Mouse (Mus musculus) midbrain, embryonic 13.5 days (tissue): ENCODE results near the gene Mip. TPM values are rescaled to one million over a fixed set of nuclear protein-coding genes. Genes with fewer than 3 reads are reported as not detected.
A peak's percentile ranks its signal among the peaks of the same experiment; 100 is the strongest.
"Not testable (repeated sequence)": the region's sequence is repeated elsewhere in the genome, so short reads cannot be mapped to it uniquely, and the experiment has no call there.

Experiments used
- ATAC-seq: fragments of 200-750 bp; cut with Nextera tagmentation; 2 replicates; pipeline ENCODE4 v1.8.0; 2017; ENCODE audit warnings: mild to moderate bottlenecking, moderate TSS enrichment, moderate library complexity
- H3K27ac ChIP-seq: fragments of 300-500 bp; sonication (generic); 2 replicates; pipeline ENCODE4 v1.5.1; 2015; ENCODE audit warnings: inconsistent platforms, mild to moderate bottlenecking, moderate library complexity
- H3K27me3 ChIP-seq: fragments of 300-500 bp; sonication (generic); 2 replicates; pipeline ENCODE4 v1.6.1; 2015; ENCODE audit warnings: mild to moderate bottlenecking, inconsistent platforms
- H3K36me3 ChIP-seq: fragments of 300-500 bp; sonication (generic); 2 replicates; pipeline ENCODE4 v1.6.1; 2015; ENCODE audit warnings: mild to moderate bottlenecking, inconsistent platforms
- H3K4me1 ChIP-seq: fragments of 300-500 bp; sonication (generic); replicated peaks from 2 replicates; pipeline ENCODE4 v1.6.1; 2015; ENCODE audit warnings: inconsistent platforms
- H3K4me2 ChIP-seq: fragments of 300-500 bp; sonication (generic); replicated peaks from 2 replicates; pipeline ENCODE4 v1.6.1; 2015; ENCODE audit warnings: moderate library complexity, mild to moderate bottlenecking, inconsistent platforms
- H3K4me3 ChIP-seq: fragments of 300-500 bp; sonication (generic); replicated peaks from 2 replicates; pipeline ENCODE4 v1.5.1; 2015; ENCODE audit warnings: mild to moderate bottlenecking, inconsistent platforms
- H3K9ac ChIP-seq: fragments of 300-500 bp; sonication (generic); replicated peaks from 2 replicates; pipeline ENCODE4 v1.6.1; 2015; ENCODE audit warnings: mild to moderate bottlenecking, inconsistent platforms
- H3K9me3 ChIP-seq: fragments of 300-500 bp; sonication (generic); 2 replicates; pipeline ENCODE4 v1.6.1; 2016; ENCODE audit warnings: mild to moderate bottlenecking, inconsistent platforms
- WGBS: fragments of 180-500 bp; shearing (Covaris S2); methylation state at CpG from one replicate; pipeline ENCODE4 v1.1.7; 2015; 5-methylcytosine and 5-hydroxymethylcytosine counted together
- polyA plus RNA-seq: library from polyadenylated mRNA; unstranded; fragments of >200 nt; fragmentation: Nextera tagmentation; extraction: Ambion mirVana; gene quantifications from 2 replicates; pipeline ENCODE4 v1.2.1, GENCODE M21; 2015

Mip gene
- polyA plus RNA-seq, 1 experiment from 2014 or later = 0.16 TPM

- H3K9ac ChIP-seq = no peak overlapping the region
- no peaks in the 10 kb centered on the region for H3K9me3 ChIP-seq
- 88% methylated on average over 4 of the region's 4 CpGs for WGBS
- H3K4me2 ChIP-seq = no peak overlapping the region
- ATAC-seq = no peak
- H3K4me3 ChIP-seq = no peak overlapping the region
- no peak overlapping the region for H3K27ac ChIP-seq
- H3K4me1 ChIP-seq = no peaks in the 10 kb centered on the region
- H3K27me3 ChIP-seq = no peaks in the 10 kb centered on the region
- no peaks in the 10 kb centered on the region for H3K36me3 ChIP-seq
Measured at GRCm38 (mm10) chr10:128258953-128259352, 33.3 kb downstream of the Mip start.

- H3K4me1 ChIP-seq = no peaks in the 10 kb centered on the region
- H3K36me3 ChIP-seq = no peaks in the 10 kb centered on the region
- no peaks in the 10 kb centered on the region for H3K27me3 ChIP-seq
- H3K4me3 ChIP-seq = no peak overlapping the region
- no peak overlapping the region for H3K4me2 ChIP-seq
- no peak overlapping the region for H3K27ac ChIP-seq
- H3K9me3 ChIP-seq = no peaks in the 10 kb centered on the region
- 94% methylated on average over 5 of the region's 5 CpGs for WGBS
- no peak for ATAC-seq
- H3K9ac ChIP-seq = no peak overlapping the region
Measured at GRCm38 (mm10) chr10:128259946-128260345, 34.3 kb downstream of the Mip start.

- ATAC-seq, H3K4me1 ChIP-seq, H3K4me2 ChIP-seq, H3K36me3 ChIP-seq, H3K27me3 ChIP-seq, H3K4me3 ChIP-seq, H3K27ac ChIP-seq, H3K9me3 ChIP-seq, H3K9ac ChIP-seq: not testable (repeated sequence)
- WGBS = 86% methylated on average over 7 of the region's 7 CpGs
Measured at GRCm38 (mm10) chr10:128260376-128260775, 34.7 kb downstream of the Mip start.

GRCm38 (mm10) chr10:128262300-128262699 is 36.7 kb downstream of the Mip start:
- Histone ChIP-seq H3K4me1 (no peaks in the 10 kb centered on the region), H3K4me3 (no peak overlapping the region), H3K9me3 (no peaks in the 10 kb centered on the region), H3K36me3 (no peaks in the 10 kb centered on the region), H3K4me2 (no peak overlapping the region), H3K27me3 (no peaks in the 10 kb centered on the region), H3K27ac (no peak overlapping the region), H3K9ac (no peak overlapping the region)
- no peak for ATAC-seq
- 80% methylated on average over 22 of the region's 22 CpGs for WGBS

- Histone ChIP-seq H3K4me2 (no peak overlapping the region), H3K27ac (no peak overlapping the region), H3K4me3 (no peak overlapping the region), H3K9me3 (no peaks in the 10 kb centered on the region), H3K27me3 (0 out of 2 replicates have a peak, but pooled peaks cover 3% of the 10 kb centered on the region), H3K36me3 (no peaks in the 10 kb centered on the region), H3K9ac (no peak overlapping the region), H3K4me1 (no peaks in the 10 kb centered on the region)
- 82% methylated on average over 6 of the region's 6 CpGs for WGBS
- ATAC-seq = no peak
Measured at GRCm38 (mm10) chr10:128263393-128264310, 38.0 kb downstream of the Mip start.

GRCm38 (mm10) chr10:128268371-128268770 is 42.7 kb downstream of the Mip start, which contains the start of gene Apof:
Gene Apof, plus strand, starts transcription at chr10:128268671.
- no peak within 1 kb of the TSS for H3K4me3 ChIP-seq
- 0 out of 2 replicates have a peak, but pooled peaks cover 7% of the 10 kb centered on the region for H3K27me3 ChIP-seq
- no peak for ATAC-seq
- H3K27ac ChIP-seq = no peak within 1 kb of the TSS
- H3K4me1 ChIP-seq = peaks cover 7% of the 10 kb centered on the region; the same call in 1 of the 2 replicates
- no peaks in the 10 kb centered on the region for H3K9me3 ChIP-seq
- no peak within 1 kb of the TSS for H3K4me2 ChIP-seq
- WGBS = 87% methylated on average over 6 of the region's 6 CpGs
- H3K9ac ChIP-seq = no peak within 1 kb of the TSS
- no peaks in the 10 kb centered on the region for H3K36me3 ChIP-seq

- H3K4me1 ChIP-seq = peaks cover 7% of the 10 kb centered on the region; the same call in 1 of the 2 replicates
- no peak overlapping the region for H3K4me3 ChIP-seq
- 0 out of 2 replicates have a peak, but pooled peaks cover 7% of the 10 kb centered on the region for H3K27me3 ChIP-seq
- H3K9me3 ChIP-seq = no peaks in the 10 kb centered on the region
- ATAC-seq = no peak
- no peaks in the 10 kb centered on the region for H3K36me3 ChIP-seq
- H3K4me2 ChIP-seq = peak overlapping the region; percentile 68
- H3K27ac ChIP-seq = no peak overlapping the region
- WGBS = 89% methylated on average over 16 of the region's 16 CpGs
- no peak overlapping the region for H3K9ac ChIP-seq
Measured at GRCm38 (mm10) chr10:128269206-128269910, 43.7 kb downstream of the Mip start.

- H3K36me3 ChIP-seq = no peaks in the 10 kb centered on the region
- WGBS = under 1% methylated on average over 43 of the region's 43 CpGs
- H3K4me3 ChIP-seq = peak within 1 kb of the TSS; percentile 81
- peak within 1 kb of the TSS; percentile 68 for H3K4me2 ChIP-seq
- peak; percentile 99 for ATAC-seq
- peaks cover 7% of the 10 kb centered on the region; the same call in 1 of the 2 replicates for H3K4me1 ChIP-seq
- peak within 1 kb of the TSS; percentile 76 for H3K9ac ChIP-seq
- 0 out of 2 replicates have a peak, but pooled peaks cover 7% of the 10 kb centered on the region for H3K27me3 ChIP-seq
- peak within 1 kb of the TSS; percentile 83 for H3K27ac ChIP-seq
- H3K9me3 ChIP-seq = no peaks in the 10 kb centered on the region
Measured at GRCm38 (mm10) chr10:128270287-128270841, 44.7 kb downstream of the Mip start, which contains the start of gene Stat2. Gene Stat2, plus strand, starts transcription at chr10:128270559.

- no peaks in the 10 kb centered on the region for H3K36me3 ChIP-seq
- H3K27ac ChIP-seq = peak overlapping the region; percentile 83
- H3K9ac ChIP-seq = peak overlapping the region; percentile 76
- H3K4me3 ChIP-seq = peak overlapping the region; percentile 81
- no peak for ATAC-seq
- H3K27me3 ChIP-seq = 0 out of 2 replicates have a peak, but pooled peaks cover 7% of the 10 kb centered on the region
- WGBS = 44% methylated on average over 7 of the region's 7 CpGs
- no peaks in the 10 kb centered on the region for H3K9me3 ChIP-seq
- H3K4me1 ChIP-seq = peaks cover 7% of the 10 kb centered on the region; the same call in 1 of the 2 replicates
- H3K4me2 ChIP-seq = peak overlapping the region; percentile 68
Measured at GRCm38 (mm10) chr10:128270866-128271265, 45.2 kb downstream of the Mip start.

- no peak overlapping the region for H3K4me3 ChIP-seq
- peaks cover 5% of the 10 kb centered on the region; the same call in 1 of the 2 replicates for H3K36me3 ChIP-seq
- H3K27me3 ChIP-seq = 0 out of 2 replicates have a peak, but pooled peaks cover 7% of the 10 kb centered on the region
- no peak overlapping the region for H3K9ac ChIP-seq
- peaks cover 7% of the 10 kb centered on the region; the same call in 1 of the 2 replicates for H3K4me1 ChIP-seq
- no peaks in the 10 kb centered on the region for H3K9me3 ChIP-seq
- no peak overlapping the region for H3K4me2 ChIP-seq
- no peak overlapping the region for H3K27ac ChIP-seq
- ATAC-seq = no peak
- WGBS = 58% methylated on average over 2 of the region's 2 CpGs
Measured at GRCm38 (mm10) chr10:128271883-128272282, 46.2 kb downstream of the Mip start.

GRCm38 (mm10) chr10:128272819-128273439 is 47.3 kb downstream of the Mip start:
- not testable (repeated sequence) for ATAC-seq, H3K27ac ChIP-seq, H3K4me1 ChIP-seq, H3K9ac ChIP-seq, H3K9me3 ChIP-seq, H3K4me3 ChIP-seq, H3K27me3 ChIP-seq, H3K4me2 ChIP-seq
- peaks cover 12% of the 10 kb centered on the region for H3K36me3 ChIP-seq
- 91% methylated on average over 5 of the region's 7 CpGs for WGBS
